Mouse (Mus musculus): ENCODE data around the gene Dnaic1. TPM values are rescaled to one million over a fixed set of nuclear protein-coding genes. Genes with fewer than 3 reads are reported as not detected.

The Dnaic1 gene
- polyA plus RNA-seq, 1 experiment from 2014 or later = 3.7 TPM

GRCm38 (mm10) chr4:41545985-41546384 is 23.6 kb upstream of the Dnaic1 start:
- no peak overlapping the region for H3K27ac ChIP-seq
- 12% methylated on average over 8 of the region's 8 CpGs for WGBS
- H3K36me3 ChIP-seq = no peaks in the 10 kb centered on the region
- no peak overlapping the region for H3K9ac ChIP-seq
- ATAC-seq (ENCODE audit: insufficient read depth, low FRiP score, low read depth) = no peak
- no peaks in the 10 kb centered on the region for H3K9me3 ChIP-seq
- no peak overlapping the region for H3K4me3 ChIP-seq (replicated peaks)
- H3K4me1 ChIP-seq = no peaks in the 10 kb centered on the region
- no peaks in the 10 kb centered on the region for H3K27me3 ChIP-seq (replicated peaks)
- no peak overlapping the region for H3K4me2 ChIP-seq

GRCm38 (mm10) chr4:41547086-41547485 is 22.5 kb upstream of the Dnaic1 start:
- Histone ChIP-seq H3K27me3 (replicated peaks) (no peaks in the 10 kb centered on the region), H3K9ac (no peak overlapping the region), H3K4me3 (replicated peaks) (no peak overlapping the region), H3K27ac (no peak overlapping the region), H3K4me1 (no peaks in the 10 kb centered on the region), H3K9me3 (no peaks in the 10 kb centered on the region), H3K36me3 (no peaks in the 10 kb centered on the region), H3K4me2 (no peak overlapping the region)
- WGBS = 70% methylated on average over 1 of the region's 1 CpGs
- no peak for ATAC-seq (ENCODE audit: insufficient read depth, low FRiP score, low read depth)

- no peaks in the 10 kb centered on the region for H3K9me3 ChIP-seq
- H3K4me3 ChIP-seq (replicated peaks) = no peak overlapping the region
- H3K27ac ChIP-seq = no peak overlapping the region
- no peaks in the 10 kb centered on the region for H3K36me3 ChIP-seq
- H3K9ac ChIP-seq = no peak overlapping the region
- WGBS = 33% methylated on average over 6 of the region's 6 CpGs
- ATAC-seq (ENCODE audit: insufficient read depth, low FRiP score, low read depth) = no peak
- no peaks in the 10 kb centered on the region; the same call in 1 of the 2 replicates for H3K4me1 ChIP-seq
- no peak overlapping the region for H3K4me2 ChIP-seq
- H3K27me3 ChIP-seq (replicated peaks) = no peaks in the 10 kb centered on the region
Measured at GRCm38 (mm10) chr4:41552529-41552928, 17.0 kb upstream of the Dnaic1 start.

- no peak for ATAC-seq (ENCODE audit: insufficient read depth, low FRiP score, low read depth)
- H3K27ac ChIP-seq = no peak overlapping the region
- no peaks in the 10 kb centered on the region for H3K9me3 ChIP-seq
- H3K4me3 ChIP-seq (replicated peaks) = no peak overlapping the region
- no peaks in the 10 kb centered on the region for H3K27me3 ChIP-seq (replicated peaks)
- no peaks in the 10 kb centered on the region for H3K36me3 ChIP-seq
- no peak overlapping the region for H3K9ac ChIP-seq
- no peaks in the 10 kb centered on the region; the same call in 1 of the 2 replicates for H3K4me1 ChIP-seq
- H3K4me2 ChIP-seq = no peak overlapping the region
- WGBS = 74% methylated on average over 11 of the region's 11 CpGs
Measured at GRCm38 (mm10) chr4:41553116-41553515, 16.5 kb upstream of the Dnaic1 start.

- H3K9me3 ChIP-seq = no peaks in the 10 kb centered on the region
- H3K27me3 ChIP-seq (replicated peaks) = no peaks in the 10 kb centered on the region
- no peaks in the 10 kb centered on the region; the same call in 1 of the 2 replicates for H3K4me1 ChIP-seq
- H3K9ac ChIP-seq = no peak overlapping the region
- 0 out of 2 replicates have a peak overlapping the region, but pooled peaks have one; percentile 6 for H3K27ac ChIP-seq
- H3K36me3 ChIP-seq = no peaks in the 10 kb centered on the region
- no peak overlapping the region for H3K4me3 ChIP-seq (replicated peaks)
- no peak overlapping the region for H3K4me2 ChIP-seq
- ATAC-seq (ENCODE audit: insufficient read depth, low FRiP score, low read depth) = no peak
- 59% methylated on average over 14 of the region's 14 CpGs for WGBS
Measured at GRCm38 (mm10) chr4:41554994-41555663, 14.4 kb upstream of the Dnaic1 start.

GRCm38 (mm10) chr4:41556311-41556953 is 13.1 kb upstream of the Dnaic1 start:
- Histone ChIP-seq H3K27me3 (replicated peaks) (no peaks in the 10 kb centered on the region), H3K36me3 (no peaks in the 10 kb centered on the region), H3K9ac (no peak overlapping the region), H3K9me3 (no peaks in the 10 kb centered on the region), H3K4me2 (no peak overlapping the region), H3K4me1 (no peaks in the 10 kb centered on the region; the same call in 1 of the 2 replicates), H3K4me3 (replicated peaks) (no peak overlapping the region), H3K27ac (no peak overlapping the region)
- ATAC-seq (ENCODE audit: insufficient read depth, low FRiP score, low read depth) = no peak
- WGBS = 47% methylated on average over 5 of the region's 5 CpGs

- no peak overlapping the region for H3K9ac ChIP-seq
- H3K9me3 ChIP-seq = no peaks in the 10 kb centered on the region
- no peak overlapping the region for H3K4me2 ChIP-seq
- H3K27ac ChIP-seq = no peak overlapping the region
- H3K4me3 ChIP-seq (replicated peaks) = no peak overlapping the region
- no peaks in the 10 kb centered on the region; the same call in 1 of the 2 replicates for H3K4me1 ChIP-seq
- H3K27me3 ChIP-seq (replicated peaks) = no peaks in the 10 kb centered on the region
- WGBS = 69% methylated on average over 3 of the region's 3 CpGs
- H3K36me3 ChIP-seq = no peaks in the 10 kb centered on the region
- no peak for ATAC-seq (ENCODE audit: insufficient read depth, low FRiP score, low read depth)
Measured at GRCm38 (mm10) chr4:41557092-41557491, 12.5 kb upstream of the Dnaic1 start.

GRCm38 (mm10) chr4:41563297-41563696 is 6.3 kb upstream of the Dnaic1 start:
- no peaks in the 10 kb centered on the region for H3K36me3 ChIP-seq
- peaks cover 6% of the 10 kb centered on the region; the same call in 1 of the 2 replicates for H3K27me3 ChIP-seq (replicated peaks)
- no peak overlapping the region for H3K9ac ChIP-seq
- H3K9me3 ChIP-seq = no peaks in the 10 kb centered on the region
- whole genome bisulfite sequencing = 86% methylated on average over 5 of the region's 5 CpGs
- H3K4me2 ChIP-seq = no peak overlapping the region
- H3K4me1 ChIP-seq = peaks cover 5% of the 10 kb centered on the region
- no peak overlapping the region for H3K4me3 ChIP-seq (replicated peaks)
- no peak for ATAC-seq (ENCODE audit: insufficient read depth, low FRiP score, low read depth)
- H3K27ac ChIP-seq = no peak overlapping the region

- peaks cover 5% of the 10 kb centered on the region for H3K4me1 ChIP-seq
- no peak overlapping the region for H3K9ac ChIP-seq
- WGBS = 6% methylated on average over 3 of the region's 3 CpGs
- H3K4me3 ChIP-seq (replicated peaks) = no peak overlapping the region
- no peak for ATAC-seq (ENCODE audit: insufficient read depth, low FRiP score, low read depth)
- no peak overlapping the region for H3K27ac ChIP-seq
- H3K4me2 ChIP-seq = no peak overlapping the region
- no peaks in the 10 kb centered on the region for H3K36me3 ChIP-seq
- peaks cover 6% of the 10 kb centered on the region; the same call in 1 of the 2 replicates for H3K27me3 ChIP-seq (replicated peaks)
- H3K9me3 ChIP-seq = no peaks in the 10 kb centered on the region
Measured at GRCm38 (mm10) chr4:41566123-41566522, 3.5 kb upstream of the Dnaic1 start.

- Histone ChIP-seq H3K36me3 (no peaks in the 10 kb centered on the region), H3K9ac (no peak overlapping the region), H3K27me3 (replicated peaks) (peaks cover 6% of the 10 kb centered on the region; the same call in 1 of the 2 replicates), H3K4me1 (peaks cover 5% of the 10 kb centered on the region), H3K9me3 (no peaks in the 10 kb centered on the region), H3K27ac (peak overlapping the region; percentile 4; the same call in 1 of the 2 replicates), H3K4me2 (peak overlapping the region; percentile 98), H3K4me3 (replicated peaks) (peak overlapping the region; percentile 72)
- ATAC-seq (ENCODE audit: insufficient read depth, low FRiP score, low read depth) = no peak
- WGBS = 15% methylated on average over 19 of the region's 19 CpGs
Measured at GRCm38 (mm10) chr4:41568239-41568638, 1.3 kb upstream of the Dnaic1 start.

- ATAC-seq (ENCODE audit: insufficient read depth, low FRiP score, low read depth) = no peak; the same call in 1 of the 2 replicates
- Histone ChIP-seq H3K4me1 (peaks cover 5% of the 10 kb centered on the region), H3K9ac (peak overlapping the region; percentile 51), H3K4me2 (peak overlapping the region; percentile 98), H3K4me3 (replicated peaks) (peak overlapping the region; percentile 72), H3K36me3 (no peaks in the 10 kb centered on the region), H3K27me3 (replicated peaks) (peaks cover 6% of the 10 kb centered on the region; the same call in 1 of the 2 replicates), H3K27ac (peak overlapping the region; percentile 49; the same call in 1 of the 2 replicates), H3K9me3 (no peaks in the 10 kb centered on the region)
- 1% methylated on average over 57 of the region's 58 CpGs for WGBS
Measured at GRCm38 (mm10) chr4:41568682-41569410, 729 bp upstream of the Dnaic1 start.

GRCm38 (mm10) chr4:41571490-41571889 is 1.9 kb downstream of the Dnaic1 start:
- no peaks in the 10 kb centered on the region for H3K36me3 ChIP-seq
- H3K9ac ChIP-seq = no peak overlapping the region
- WGBS = 25% methylated on average over 5 of the region's 5 CpGs
- no peaks in the 10 kb centered on the region for H3K9me3 ChIP-seq
- peaks cover 6% of the 10 kb centered on the region; the same call in 1 of the 2 replicates for H3K27me3 ChIP-seq (replicated peaks)
- no peak overlapping the region for H3K27ac ChIP-seq
- no peak overlapping the region for H3K4me2 ChIP-seq
- no peak overlapping the region for H3K4me3 ChIP-seq (replicated peaks)
- ATAC-seq (ENCODE audit: insufficient read depth, low FRiP score, low read depth) = no peak
- peaks cover 8% of the 10 kb centered on the region for H3K4me1 ChIP-seq

All from stomach, embryonic 15.5 days (tissue).